Comparison of ENCODE assay signal across 22 mouse cellular contexts in the genomic region with DNA sequence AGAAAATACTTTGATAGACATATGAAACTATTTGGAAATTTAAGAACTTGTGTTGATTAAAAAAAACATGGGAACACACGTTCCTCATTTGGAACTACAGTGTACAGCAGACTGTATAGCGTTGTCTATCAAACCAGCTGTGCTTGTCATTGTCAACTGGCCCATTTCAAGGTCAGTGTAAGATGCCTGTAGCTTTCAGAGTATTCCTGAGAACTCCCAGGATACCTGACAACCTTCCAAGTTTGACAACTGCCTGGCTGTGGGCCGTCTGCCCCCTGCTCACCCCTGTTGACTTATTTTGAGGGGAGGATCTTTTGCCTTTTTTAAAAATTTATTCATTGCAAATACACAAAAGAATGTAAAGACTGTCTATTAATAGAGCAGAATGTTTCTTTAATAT. TPM values are rescaled to one million over a fixed set of nuclear protein-coding genes. Genes with fewer than 3 reads are reported as not detected.
DNase-seq lines count a peak whose midpoint lies in the region; ATAC-seq and TF ChIP-seq lines count a peak whose summit lies in the region.
"Had no signal": no experiment of that assay in that cellular context is flagged by ENCODE, and none has a peak within 500 bp of the region (broad histone marks: within the 10 kb centered on the region; RNA-seq: fewer than 3 reads in every experiment).

No protein-coding gene starts in this region.

- peak overlapping the region; percentile 62; the same call in 1 of the 2 replicates for H3K27ac ChIP-seq in heart, embryonic 10.5 days
- H3K27ac ChIP-seq in heart, embryonic 12.5 days (ENCODE audit: poor library complexity, severe bottlenecking) = no peak overlapping the region
- H3K27ac ChIP-seq in heart, embryonic 15.5 days = peak overlapping the region; percentile 44
- no peak overlapping the region for H3K27ac ChIP-seq in hindbrain, embryonic 11.5 days (ENCODE audit: low read depth, low read length)
- no peak overlapping the region for H3K27ac ChIP-seq in liver, postnatal 0 days (ENCODE audit: low read depth)
- H3K27ac ChIP-seq: embryonic facial prominence, embryonic 13.5 days; forebrain, embryonic 12.5 days; hindbrain, embryonic 10.5 days; hindbrain, embryonic 15.5 days; kidney, embryonic 15.5 days had no signal

- no peak for ATAC-seq in heart, embryonic 12.5 days (ENCODE audit: insufficient number of reproducible peaks, low FRiP score)
- ATAC-seq in heart, embryonic 15.5 days (replicated peaks; ENCODE audit: insufficient number of reproducible peaks, insufficient read depth, low FRiP score, low read depth) = no peak; the same call in 1 of the 2 replicates
- ATAC-seq in hindbrain, embryonic 11.5 days (ENCODE audit: low FRiP score) = no peak
- ATAC-seq in liver, postnatal 0 days = no peak
- ATAC-seq: forebrain, embryonic 16.5 days; intestine, embryonic 16.5 days had no signal

- no peaks in the 10 kb centered on the region for H3K27me3 ChIP-seq in heart, embryonic 10.5 days (ENCODE audit: insufficient read depth, poor library complexity, severe bottlenecking)
- no peaks in the 10 kb centered on the region for H3K27me3 ChIP-seq in heart, embryonic 12.5 days (replicated peaks)
- H3K27me3 ChIP-seq in heart, embryonic 15.5 days = no peaks in the 10 kb centered on the region
- H3K27me3 ChIP-seq in hindbrain, embryonic 11.5 days (ENCODE audit: control insufficient read depth, insufficient read depth, low read length) = no peaks in the 10 kb centered on the region
- H3K27me3 ChIP-seq in liver, postnatal 0 days (ENCODE audit: insufficient read depth, low read length) = no peaks in the 10 kb centered on the region
- H3K27me3 ChIP-seq: CH12.LX; embryonic facial prominence, embryonic 13.5 days; hindbrain, embryonic 15.5 days; kidney, embryonic 15.5 days had no signal

- peaks cover 32% of the 10 kb centered on the region for H3K4me1 ChIP-seq in heart, embryonic 10.5 days
- peaks cover 48% of the 10 kb centered on the region for H3K4me1 ChIP-seq in heart, embryonic 12.5 days (replicated peaks)
- H3K4me1 ChIP-seq in heart, embryonic 15.5 days (replicated peaks) = peaks cover 41% of the 10 kb centered on the region
- H3K4me1 ChIP-seq in hindbrain, embryonic 11.5 days (replicated peaks; ENCODE audit: control insufficient read depth, insufficient read depth, low read length) = no peaks in the 10 kb centered on the region
- H3K4me1 ChIP-seq in liver, postnatal 0 days (ENCODE audit: insufficient read depth) = no peaks in the 10 kb centered on the region

- no peak overlapping the region for H3K9ac ChIP-seq in heart, embryonic 12.5 days
- no peak overlapping the region for H3K9ac ChIP-seq in heart, embryonic 15.5 days
- no peak overlapping the region for H3K9ac ChIP-seq in hindbrain, embryonic 11.5 days (ENCODE audit: low read depth, low read length)
- H3K9ac ChIP-seq in liver, postnatal 0 days (replicated peaks) = no peak overlapping the region
- H3K9ac ChIP-seq: embryonic facial prominence, embryonic 13.5 days; forebrain, embryonic 12.5 days; hindbrain, embryonic 15.5 days; kidney, embryonic 15.5 days had no signal

- TF ChIP-seq CTCF in liver, postnatal 0 days (IDR thresholded peaks at IDR 0.05; ENCODE audit: low read depth) = no peak

- no peaks in the 10 kb centered on the region for H3K36me3 ChIP-seq in heart, embryonic 10.5 days
- no peaks in the 10 kb centered on the region for H3K36me3 ChIP-seq in heart, embryonic 12.5 days
- no peaks in the 10 kb centered on the region for H3K36me3 ChIP-seq in heart, embryonic 15.5 days
- H3K36me3 ChIP-seq in hindbrain, embryonic 11.5 days (ENCODE audit: control insufficient read depth, insufficient read depth, low read length) = no peaks in the 10 kb centered on the region
- H3K36me3 ChIP-seq in liver, postnatal 0 days (replicated peaks; ENCODE audit: insufficient read depth, low read length) = no peaks in the 10 kb centered on the region
- H3K36me3 ChIP-seq: embryonic facial prominence, embryonic 13.5 days; forebrain, embryonic 12.5 days; hindbrain, embryonic 15.5 days had no signal

- H3K4me3 ChIP-seq in heart, embryonic 10.5 days = no peak overlapping the region
- no peak overlapping the region for H3K4me3 ChIP-seq in heart, embryonic 12.5 days
- no peak overlapping the region for H3K4me3 ChIP-seq in heart, embryonic 15.5 days
- no peak overlapping the region for H3K4me3 ChIP-seq in hindbrain, embryonic 11.5 days (ENCODE audit: low read depth, low read length)
- H3K4me3 ChIP-seq in liver, postnatal 0 days (ENCODE audit: low read depth, low read length) = no peak overlapping the region
- H3K4me3 ChIP-seq: embryonic facial prominence, embryonic 13.5 days; forebrain, embryonic 12.5 days; hindbrain, embryonic 10.5 days; hindbrain, embryonic 15.5 days; kidney, embryonic 15.5 days had no signal

- peak; percentile 14 for DNase-seq in gastrocnemius, postnatal 14 days
- no peak for DNase-seq in gastrocnemius, postnatal 25 days
- no peak for DNase-seq in heart, embryonic 10.5 days (ENCODE audit: low spot score)
- peak; percentile 60 to 62 for DNase-seq in heart, postnatal 10 days
- no peak for DNase-seq in hindbrain, embryonic 11.5 days (ENCODE audit: low spot score)
- no peak for DNase-seq in liver, postnatal 0 days
- DNase-seq: adrenal gland, adult 2 months; adrenal gland, postnatal 25 days; cerebellum, adult 18-20 months; cerebellum, adult 9-11 months; cerebellum, postnatal 36 days; kidney, adult 2 months had no signal

- H3K9me3 ChIP-seq in heart, embryonic 10.5 days = no peaks in the 10 kb centered on the region
- no peaks in the 10 kb centered on the region for H3K9me3 ChIP-seq in heart, embryonic 12.5 days (replicated peaks)
- no peaks in the 10 kb centered on the region for H3K9me3 ChIP-seq in heart, embryonic 15.5 days (replicated peaks)
- no peaks in the 10 kb centered on the region for H3K9me3 ChIP-seq in hindbrain, embryonic 11.5 days (ENCODE audit: control insufficient read depth, low read length)
- H3K9me3 ChIP-seq in liver, postnatal 0 days (ENCODE audit: low read length) = no peaks in the 10 kb centered on the region
- H3K9me3 ChIP-seq: embryonic facial prominence, embryonic 13.5 days; forebrain, embryonic 12.5 days; hindbrain, embryonic 15.5 days; kidney, embryonic 15.5 days had no signal

- intact Hi-C loops in gastrocnemius, postnatal 14 days (cut with DNase I; ENCODE audit: low total_unique reads) = no loop called here
- intact Hi-C loops in heart, postnatal 10 days (cut with DNase I) = no loop called here

- 61% methylated on average over 3 of the region's 3 CpGs for WGBS in heart, embryonic 10.5 days
- 58% methylated on average over 3 of the region's 3 CpGs for WGBS in heart, embryonic 12.5 days
- WGBS in heart, embryonic 15.5 days = 44% methylated on average over 3 of the region's 3 CpGs
- 82% methylated on average over 3 of the region's 3 CpGs for WGBS in hindbrain, embryonic 11.5 days
- WGBS in liver, postnatal 0 days (ENCODE audit: insufficient replicate concordance) = 74% methylated on average over 3 of the region's 3 CpGs

- no peak overlapping the region for H3K4me2 ChIP-seq in heart, embryonic 12.5 days
- H3K4me2 ChIP-seq in heart, embryonic 15.5 days = no peak overlapping the region
- H3K4me2 ChIP-seq in hindbrain, embryonic 11.5 days (replicated peaks; ENCODE audit: low read depth, low read length) = no peak overlapping the region
- H3K4me2 ChIP-seq in liver, postnatal 0 days (ENCODE audit: low read depth, low read length) = no peak overlapping the region
- H3K4me2 ChIP-seq: embryonic facial prominence, embryonic 13.5 days; forebrain, embryonic 12.5 days; hindbrain, embryonic 15.5 days; kidney, embryonic 15.5 days had no signal

- no peak for TF ChIP-seq EP300 in liver, postnatal 0 days (IDR thresholded peaks at IDR 0.05; ENCODE audit: low read depth)

RNA-seq across cellular contexts. Expression of a gene that starts 45.8 kb away (rescaled TPM):
- 10 to 100 TPM; 31.2 to 33.6 TPM for total RNA-seq in gastrocnemius, postnatal 14 days (2021)
- 10 to 100 TPM; 22.4 to 28.0 TPM for total RNA-seq in gastrocnemius, postnatal 25 days (2021)
- 12.6 and 13.6 TPM in 2 replicates for polyA plus RNA-seq in heart, embryonic 10.5 days (2016; fragmentation: Nextera tagmentation; extraction: Ambion mirVana)
- 16.1 and 18.2 TPM in 2 replicates for polyA plus RNA-seq in heart, embryonic 12.5 days (2016; fragmentation: Nextera tagmentation; extraction: Ambion mirVana)
- polyA plus RNA-seq in heart, embryonic 15.5 days (2015; fragmentation: Nextera tagmentation; extraction: Ambion mirVana) = 15.8 and 16.5 TPM in 2 replicates
- 100 to 1,000 TPM; 132 to 133 TPM for total RNA-seq in heart, postnatal 10 days (2021)
- 10.7 and 11.2 TPM in 2 replicates for polyA plus RNA-seq in hindbrain, embryonic 11.5 days (2014; fragmentation: Nextera tagmentation; extraction: Ambion mirVana)
- polyA plus RNA-seq in liver, postnatal 0 days (2015; fragmentation: Nextera tagmentation; extraction: Ambion mirVana) = 1.4 and 1.6 TPM in 2 replicates
- total RNA-seq: CH12.LX had no signal

Comparison
In these comparisons a context has a peak if more than half of its experiments do, and no peak if none do; other contexts are left out.
1. DNase-seq: peak in gastrocnemius, postnatal 14 days (single experiment) and heart, postnatal 10 days (2 of 2); none in gastrocnemius, postnatal 25 days (single experiment), heart, embryonic 10.5 days (single experiment), hindbrain, embryonic 11.5 days (single experiment) and liver, postnatal 0 days (single experiment).
2. H3K27ac ChIP-seq: peak in heart, embryonic 10.5 days (single experiment) and heart, embryonic 15.5 days (single experiment); none in heart, embryonic 12.5 days (single experiment), hindbrain, embryonic 11.5 days (single experiment) and liver, postnatal 0 days (single experiment).